Mouse (Mus musculus) hindbrain, embryonic 13.5 days (tissue): ENCODE measurements around the gene Htr3a. TPM values are rescaled to one million over a fixed set of nuclear protein-coding genes. Genes with fewer than 3 reads are reported as not detected.

Experiments
- ATAC-seq: fragments of 200-750 bp; cut with Nextera tagmentation; 2 replicates; pipeline ENCODE4 v1.8.0; 2017; ENCODE audit warnings: moderate TSS enrichment; ENCODE audit not compliant: low FRiP score
- H3K27ac ChIP-seq: fragments of 300-500 bp; sonication (generic); 2 replicates; pipeline ENCODE4 v1.5.1; 2015; ENCODE audit warnings: inconsistent platforms, mild to moderate bottlenecking, moderate library complexity
- H3K27me3 ChIP-seq: fragments of 300-500 bp; sonication (generic); 2 replicates; pipeline ENCODE4 v1.6.1; 2015; ENCODE audit warnings: mild to moderate bottlenecking, inconsistent platforms
- H3K36me3 ChIP-seq: fragments of 300-500 bp; sonication (generic); 2 replicates; pipeline ENCODE4 v1.6.1; 2015; ENCODE audit warnings: mild to moderate bottlenecking, inconsistent platforms
- H3K4me1 ChIP-seq: fragments of 300-500 bp; sonication (generic); replicated peaks from 2 replicates; pipeline ENCODE4 v1.6.1; 2015; ENCODE audit warnings: inconsistent platforms
- H3K4me2 ChIP-seq: fragments of 300-500 bp; sonication (generic); 2 replicates; pipeline ENCODE4 v1.6.1; 2015; ENCODE audit warnings: inconsistent platforms, mild to moderate bottlenecking, moderate library complexity
- H3K4me3 ChIP-seq: fragments of 300-500 bp; sonication (generic); 2 replicates; pipeline ENCODE4 v1.5.1; 2015; ENCODE audit warnings: mild to moderate bottlenecking, inconsistent platforms
- H3K9ac ChIP-seq: fragments of 300-500 bp; sonication (generic); 2 replicates; pipeline ENCODE4 v1.6.1; 2015; ENCODE audit warnings: mild to moderate bottlenecking, inconsistent platforms
- H3K9me3 ChIP-seq: fragments of 300-500 bp; sonication (generic); 2 replicates; pipeline ENCODE4 v1.6.1; 2016; ENCODE audit warnings: inconsistent platforms
- WGBS: fragments of 180-500 bp; shearing (Covaris S2); methylation state at CpG from one replicate; pipeline ENCODE4 v1.1.7; 2015; 5-methylcytosine and 5-hydroxymethylcytosine counted together
- polyA plus RNA-seq: library from polyadenylated mRNA; unstranded; fragments of >200 nt; fragmentation: Nextera tagmentation; extraction: Ambion mirVana; gene quantifications from 2 replicates; pipeline ENCODE4 v1.2.1, GENCODE M21; 2015

Gene Htr3a
- polyA plus RNA-seq, 1 experiment from 2014 or later = 2.9 TPM

GRCm38 (mm10) chr9:48889093-48889492 lies 21.8 kb downstream of the Htr3a start:
- 71% methylated on average over 7 of the region's 7 CpGs for WGBS
- H3K4me3 ChIP-seq = no peak overlapping the region
- no peak overlapping the region for H3K27ac ChIP-seq
- H3K4me1 ChIP-seq = no peaks in the 10 kb centered on the region
- H3K27me3 ChIP-seq = 0 out of 2 replicates have a peak, but pooled peaks cover 8% of the 10 kb centered on the region
- no peak for ATAC-seq
- no peaks in the 10 kb centered on the region for H3K36me3 ChIP-seq
- H3K9ac ChIP-seq = no peak overlapping the region
- no peak overlapping the region for H3K4me2 ChIP-seq
- no peaks in the 10 kb centered on the region for H3K9me3 ChIP-seq

- H3K27me3 ChIP-seq = 0 out of 2 replicates have a peak, but pooled peaks cover 6% of the 10 kb centered on the region
- ATAC-seq = no peak
- no peak overlapping the region for H3K27ac ChIP-seq
- no peak overlapping the region for H3K9ac ChIP-seq
- H3K4me1 ChIP-seq = no peaks in the 10 kb centered on the region
- WGBS = 92% methylated on average over 8 of the region's 8 CpGs
- no peaks in the 10 kb centered on the region for H3K9me3 ChIP-seq
- no peak overlapping the region for H3K4me3 ChIP-seq
- no peaks in the 10 kb centered on the region for H3K36me3 ChIP-seq
- H3K4me2 ChIP-seq = no peak overlapping the region
Observed at GRCm38 (mm10) chr9:48872896-48873295, 38.0 kb downstream of the Htr3a start.

GRCm38 (mm10) chr9:48866523-48867121 lies 44.3 kb downstream of the Htr3a start:
- Histone ChIP-seq H3K9ac (no peak overlapping the region), H3K9me3 (no peaks in the 10 kb centered on the region), H3K36me3 (no peaks in the 10 kb centered on the region), H3K27ac (peak overlapping the region; percentile 40; the same call in 1 of the 2 replicates), H3K4me2 (0 out of 2 replicates have a peak overlapping the region, but pooled peaks have one; percentile 8), H3K4me3 (no peak overlapping the region), H3K4me1 (peaks cover 20% of the 10 kb centered on the region), H3K27me3 (0 out of 2 replicates have a peak, but pooled peaks cover 6% of the 10 kb centered on the region)
- WGBS = 52% methylated on average over 12 of the region's 12 CpGs
- no peak for ATAC-seq

DNA sequence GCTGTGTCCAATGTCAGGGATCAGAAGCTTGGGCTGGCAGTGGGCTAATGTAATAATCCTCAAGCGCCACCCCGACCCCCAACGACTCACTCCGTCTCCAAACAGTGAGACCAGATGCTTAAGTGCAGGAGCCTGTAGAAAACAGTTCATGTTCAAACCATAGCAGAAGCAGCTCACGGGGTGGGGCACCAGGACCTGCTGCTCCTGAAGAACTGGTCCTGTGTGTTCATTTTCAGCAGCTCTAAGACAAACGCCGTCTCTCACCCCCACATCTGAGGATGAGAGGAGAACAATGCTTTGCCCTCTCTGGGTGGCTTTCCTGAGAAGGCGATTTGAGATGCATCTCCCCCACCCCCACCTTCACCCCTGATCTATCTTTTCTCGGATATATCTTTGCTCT lies 45.7 kb downstream of the Htr3a start:
- H3K9ac ChIP-seq = no peak overlapping the region
- no peaks in the 10 kb centered on the region for H3K9me3 ChIP-seq
- no peak overlapping the region for H3K4me3 ChIP-seq
- ATAC-seq = no peak
- WGBS = 56% methylated on average over 9 of the region's 9 CpGs
- H3K4me1 ChIP-seq = peaks cover 26% of the 10 kb centered on the region
- H3K27ac ChIP-seq = no peak overlapping the region
- H3K4me2 ChIP-seq = no peak overlapping the region
- no peaks in the 10 kb centered on the region for H3K36me3 ChIP-seq
- 0 out of 2 replicates have a peak, but pooled peaks cover 4% of the 10 kb centered on the region for H3K27me3 ChIP-seq

GRCm38 (mm10) chr9:48861481-48861880 lies 49.4 kb downstream of the Htr3a start:
- Histone ChIP-seq H3K27ac (no peak overlapping the region), H3K36me3 (no peaks in the 10 kb centered on the region), H3K9ac (no peak overlapping the region), H3K4me2 (no peak overlapping the region), H3K4me3 (no peak overlapping the region), H3K4me1 (peaks cover 23% of the 10 kb centered on the region), H3K27me3 (no peaks in the 10 kb centered on the region), H3K9me3 (no peaks in the 10 kb centered on the region)
- 88% methylated on average over 10 of the region's 10 CpGs for WGBS
- no peak for ATAC-seq

DNA sequence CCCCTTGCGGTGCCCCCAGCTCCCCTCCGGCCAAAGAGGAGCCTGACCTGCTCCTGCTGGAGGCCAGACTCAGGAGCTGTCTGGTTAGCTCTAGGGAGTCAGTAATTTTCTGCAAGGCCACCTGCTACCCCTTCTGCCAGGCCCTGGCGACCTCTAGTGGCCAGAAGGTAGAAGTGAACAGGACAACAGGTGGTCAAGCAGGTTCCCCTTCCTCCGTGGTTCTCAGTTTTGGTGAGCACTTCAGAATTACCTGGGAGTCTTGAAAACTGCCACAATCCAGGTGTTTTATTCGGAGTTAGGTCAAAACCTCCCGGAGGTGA lies 50.4 kb downstream of the Htr3a start:
- H3K36me3 ChIP-seq = no peaks in the 10 kb centered on the region
- H3K4me1 ChIP-seq = peaks cover 15% of the 10 kb centered on the region
- H3K4me3 ChIP-seq = no peak overlapping the region
- no peak overlapping the region for H3K27ac ChIP-seq
- 4% methylated on average over 6 of the region's 6 CpGs for WGBS
- no peak overlapping the region for H3K4me2 ChIP-seq
- no peaks in the 10 kb centered on the region for H3K9me3 ChIP-seq
- H3K9ac ChIP-seq = no peak overlapping the region
- no peak for ATAC-seq
- H3K27me3 ChIP-seq = no peaks in the 10 kb centered on the region

GRCm38 (mm10) chr9:48859828-48860525 lies 50.9 kb downstream of the Htr3a start:
- H3K36me3 ChIP-seq = no peaks in the 10 kb centered on the region
- H3K9me3 ChIP-seq = no peaks in the 10 kb centered on the region
- H3K4me2 ChIP-seq = no peak overlapping the region
- no peak for ATAC-seq
- H3K9ac ChIP-seq = no peak overlapping the region
- peaks cover 11% of the 10 kb centered on the region for H3K4me1 ChIP-seq
- no peak overlapping the region for H3K27ac ChIP-seq
- WGBS = 23% methylated on average over 10 of the region's 10 CpGs
- H3K4me3 ChIP-seq = no peak overlapping the region
- no peaks in the 10 kb centered on the region for H3K27me3 ChIP-seq

- Histone ChIP-seq H3K9me3 (no peaks in the 10 kb centered on the region), H3K27me3 (no peaks in the 10 kb centered on the region), H3K36me3 (no peaks in the 10 kb centered on the region), H3K4me2 (no peak overlapping the region), H3K9ac (no peak overlapping the region), H3K27ac (no peak overlapping the region), H3K4me3 (no peak overlapping the region), H3K4me1 (peaks cover 11% of the 10 kb centered on the region)
- ATAC-seq = no peak
- 79% methylated on average over 7 of the region's 7 CpGs for WGBS
Observed at GRCm38 (mm10) chr9:48857944-48858343, 53.0 kb downstream of the Htr3a start.

DNA sequence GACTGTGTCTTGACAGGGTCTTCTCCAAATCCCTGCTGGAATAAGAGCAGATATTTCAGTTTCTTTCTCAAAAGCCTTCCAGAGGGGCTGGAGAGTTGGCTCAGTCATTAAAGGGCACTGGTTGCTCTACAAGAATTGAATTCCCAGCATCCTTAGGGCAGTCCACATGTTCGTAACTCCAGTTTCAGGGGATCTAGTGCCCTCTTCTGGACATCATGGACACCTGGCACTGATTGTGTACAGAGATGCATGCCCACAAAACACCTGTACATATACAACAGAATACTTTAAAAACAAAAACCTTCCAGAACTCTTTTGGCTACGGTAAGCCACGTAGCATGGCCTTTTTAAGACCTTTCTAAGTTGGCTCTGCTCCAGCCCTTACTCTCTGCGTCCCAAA lies 54.7 kb downstream of the Htr3a start:
- Histone ChIP-seq H3K9ac (no peak overlapping the region), H3K36me3 (no peaks in the 10 kb centered on the region), H3K4me2 (no peak overlapping the region), H3K9me3 (no peaks in the 10 kb centered on the region), H3K4me1 (peaks cover 11% of the 10 kb centered on the region), H3K27ac (no peak overlapping the region), H3K27me3 (no peaks in the 10 kb centered on the region), H3K4me3 (no peak overlapping the region)
- ATAC-seq = no peak
- WGBS = 91% methylated on average over 4 of the region's 4 CpGs

GRCm38 (mm10) chr9:48849531-48849930 lies 61.4 kb downstream of the Htr3a start:
- Histone ChIP-seq H3K9ac (no peak overlapping the region), H3K36me3 (no peaks in the 10 kb centered on the region), H3K9me3 (no peaks in the 10 kb centered on the region), H3K4me2 (no peak overlapping the region), H3K4me1 (no peaks in the 10 kb centered on the region), H3K4me3 (no peak overlapping the region), H3K27ac (no peak overlapping the region), H3K27me3 (no peaks in the 10 kb centered on the region)
- 91% methylated on average over 5 of the region's 5 CpGs for WGBS
- no peak for ATAC-seq

Other genes starting within 250 kb of the Htr3a start
- gene Zbtb16, start 74.9 kb downstream of the Htr3a start, polyA plus RNA-seq = 6.3 TPM in 2 replicates
- 0.28 and 0.45 TPM in 2 replicates for gene Htr3b, start 53.9 kb upstream of the Htr3a start, polyA plus RNA-seq
- 31.5 and 33.0 TPM in 2 replicates for gene Usp28, start 74.3 kb upstream of the Htr3a start, polyA plus RNA-seq
- gene Zw10, start 144.5 kb upstream of the Htr3a start, polyA plus RNA-seq = 24.6 and 25.3 TPM in 2 replicates
- gene Tmprss5, start 170.2 kb upstream of the Htr3a start, polyA plus RNA-seq = 2.0 and 2.4 TPM in 2 replicates